ENCODE assay signal across 16 mouse cellular contexts in genomic region chr5:142229811-142230205, GRCm38 (mm10).
DNase-seq lines count a peak whose midpoint lies in the region; ATAC-seq lines count a peak whose summit lies in the region.
"Had no signal": no experiment of that assay in that cellular context is flagged by ENCODE, and none has a peak within 500 bp of the region (broad histone marks: within the 10 kb centered on the region; RNA-seq: fewer than 3 reads in every experiment).

No protein-coding gene starts in this region.

- no peak overlapping the region for H3K9ac ChIP-seq in kidney, embryonic 14.5 days (ENCODE audit: low read depth, low read length)
- no peak overlapping the region for H3K9ac ChIP-seq in midbrain, embryonic 14.5 days (replicated peaks; ENCODE audit: low read length)
- H3K9ac ChIP-seq in midbrain, embryonic 11.5 days (ENCODE audit: low read length) = no peak overlapping the region
- H3K9ac ChIP-seq: forebrain, embryonic 15.5 days; heart, embryonic 13.5 days had no signal

- H3K27me3 ChIP-seq in kidney, embryonic 14.5 days (ENCODE audit: control insufficient read depth, insufficient read depth, low read length) = no peaks in the 10 kb centered on the region
- H3K27me3 ChIP-seq in midbrain, embryonic 14.5 days (ENCODE audit: control insufficient read depth, insufficient read depth, low read length) = no peaks in the 10 kb centered on the region
- H3K27me3 ChIP-seq in midbrain, embryonic 11.5 days (ENCODE audit: control insufficient read depth, insufficient read depth, low read length) = no peaks in the 10 kb centered on the region
- no peaks in the 10 kb centered on the region for H3K27me3 ChIP-seq in embryonic facial prominence, embryonic 10.5 days (replicated peaks; ENCODE audit: low read depth, poor library complexity, severe bottlenecking)
- H3K27me3 ChIP-seq: forebrain, embryonic 15.5 days; heart, embryonic 13.5 days had no signal

- no peaks in the 10 kb centered on the region for H3K36me3 ChIP-seq in kidney, embryonic 14.5 days (ENCODE audit: control insufficient read depth, insufficient read depth, low read length)
- H3K36me3 ChIP-seq in midbrain, embryonic 14.5 days (ENCODE audit: control insufficient read depth, insufficient read depth, low read length) = no peaks in the 10 kb centered on the region
- H3K36me3 ChIP-seq in midbrain, embryonic 11.5 days (ENCODE audit: control insufficient read depth, insufficient read depth, low read length) = no peaks in the 10 kb centered on the region
- H3K36me3 ChIP-seq in embryonic facial prominence, embryonic 10.5 days (replicated peaks) = no peaks in the 10 kb centered on the region
- H3K36me3 ChIP-seq: forebrain, embryonic 15.5 days; heart, embryonic 13.5 days had no signal

- no peak overlapping the region for H3K4me2 ChIP-seq in kidney, embryonic 14.5 days (replicated peaks; ENCODE audit: low read depth, low read length)
- no peak overlapping the region for H3K4me2 ChIP-seq in midbrain, embryonic 14.5 days (ENCODE audit: low read length)
- H3K4me2 ChIP-seq in midbrain, embryonic 11.5 days = no peak overlapping the region
- H3K4me2 ChIP-seq: forebrain, embryonic 15.5 days; heart, embryonic 13.5 days had no signal

- DNase-seq in kidney, adult 8-10 months = no peak
- DNase-seq in kidney, postnatal 10 days = peak; percentile 32
- no peak for DNase-seq in kidney, adult 9 months
- DNase-seq in midbrain, embryonic 14.5 days = no peak
- DNase-seq in midbrain, embryonic 11.5 days (ENCODE audit: low spot score, missing footprints) = no peak
- no peak for DNase-seq in embryonic facial prominence, embryonic 10.5 days (ENCODE audit: low spot score)
- no peak for DNase-seq in retina, embryonic 14.5 days (ENCODE audit: low spot score)
- DNase-seq: adrenal gland, adult 2 months; adrenal gland, postnatal 25 days; cerebellum, adult 18-20 months; gastrocnemius, postnatal 36 days; heart, adult 11 months; heart, postnatal 36 days had no signal

- 0 out of 2 replicates have a peak, but pooled peaks cover 8% of the 10 kb centered on the region for H3K9me3 ChIP-seq in kidney, embryonic 14.5 days (ENCODE audit: control insufficient read depth, low read length)
- H3K9me3 ChIP-seq in midbrain, embryonic 14.5 days (ENCODE audit: control insufficient read depth, low read length) = no peaks in the 10 kb centered on the region
- no peaks in the 10 kb centered on the region for H3K9me3 ChIP-seq in midbrain, embryonic 11.5 days (ENCODE audit: control insufficient read depth, low read length)
- no peaks in the 10 kb centered on the region for H3K9me3 ChIP-seq in embryonic facial prominence, embryonic 10.5 days
- H3K9me3 ChIP-seq: forebrain, embryonic 15.5 days had no signal

- ATAC-seq in kidney, embryonic 14.5 days (ENCODE audit: low FRiP score, low TSS enrichment) = peak; percentile 60
- no peak for ATAC-seq in midbrain, embryonic 14.5 days (ENCODE audit: low FRiP score, low TSS enrichment)
- no peak for ATAC-seq in midbrain, embryonic 11.5 days (ENCODE audit: low FRiP score)
- ATAC-seq: forebrain, embryonic 15.5 days had no signal

- H3K4me1 ChIP-seq in kidney, embryonic 14.5 days (ENCODE audit: control insufficient read depth, insufficient read depth, low read length) = peaks cover 9% of the 10 kb centered on the region; the same call in 1 of the 2 replicates
- no peaks in the 10 kb centered on the region for H3K4me1 ChIP-seq in midbrain, embryonic 14.5 days (ENCODE audit: control insufficient read depth, insufficient read depth, low read length)
- no peaks in the 10 kb centered on the region for H3K4me1 ChIP-seq in midbrain, embryonic 11.5 days (ENCODE audit: control insufficient read depth, insufficient read depth, low read length)
- no peaks in the 10 kb centered on the region for H3K4me1 ChIP-seq in embryonic facial prominence, embryonic 10.5 days
- H3K4me1 ChIP-seq: forebrain, embryonic 15.5 days; heart, embryonic 13.5 days had no signal

- H3K4me3 ChIP-seq in kidney, embryonic 14.5 days (ENCODE audit: low read length) = no peak overlapping the region
- no peak overlapping the region for H3K4me3 ChIP-seq in midbrain, embryonic 14.5 days (replicated peaks; ENCODE audit: low read depth, low read length)
- no peak overlapping the region for H3K4me3 ChIP-seq in midbrain, embryonic 11.5 days (ENCODE audit: low read depth, low read length)
- no peak overlapping the region for H3K4me3 ChIP-seq in embryonic facial prominence, embryonic 10.5 days
- H3K4me3 ChIP-seq: forebrain, embryonic 15.5 days; heart, embryonic 13.5 days had no signal

- H3K27ac ChIP-seq in kidney, embryonic 14.5 days (ENCODE audit: low read depth, low read length) = peak overlapping the region; percentile 88
- H3K27ac ChIP-seq in midbrain, embryonic 14.5 days (replicated peaks; ENCODE audit: low read depth, low read length) = 0 out of 2 replicates have a peak overlapping the region, but pooled peaks have one; percentile 49
- no peak overlapping the region for H3K27ac ChIP-seq in midbrain, embryonic 11.5 days (ENCODE audit: low read depth, low read length)
- peak overlapping the region; percentile 10; the same call in 1 of the 2 replicates for H3K27ac ChIP-seq in embryonic facial prominence, embryonic 10.5 days (replicated peaks)
- H3K27ac ChIP-seq: forebrain, embryonic 15.5 days; heart, embryonic 13.5 days had no signal

- 43% methylated on average over 8 of the region's 8 CpGs for WGBS in kidney, embryonic 14.5 days
- WGBS in midbrain, embryonic 14.5 days = 90% methylated on average over 8 of the region's 8 CpGs
- WGBS in midbrain, embryonic 11.5 days = 87% methylated on average over 8 of the region's 8 CpGs
- 86% methylated on average over 8 of the region's 8 CpGs for WGBS in embryonic facial prominence, embryonic 10.5 days
